Mouse (Mus musculus) brain, adult 10 weeks (tissue): ENCODE results near the gene 1110004F10Rik. TPM values are rescaled to one million over a fixed set of nuclear protein-coding genes. Genes with fewer than 3 reads are reported as not detected.

Source experiments
- polyA plus RNA-seq: library from polyadenylated mRNA; stranded (reverse); fragments of 350-450 nt; fragmentation: Illumina TruSeq; extraction: RNeasy Lipid Tissue Mini Kit (QIAGEN cat#74804); gene quantifications from one replicate; pipeline ENCODE4 v1.2.3, GENCODE M21; 2015; ENCODE audit warnings: low read depth, low replicate concordance

The 1110004F10Rik gene
- polyA plus RNA-seq, result 173 TPM

DNA sequence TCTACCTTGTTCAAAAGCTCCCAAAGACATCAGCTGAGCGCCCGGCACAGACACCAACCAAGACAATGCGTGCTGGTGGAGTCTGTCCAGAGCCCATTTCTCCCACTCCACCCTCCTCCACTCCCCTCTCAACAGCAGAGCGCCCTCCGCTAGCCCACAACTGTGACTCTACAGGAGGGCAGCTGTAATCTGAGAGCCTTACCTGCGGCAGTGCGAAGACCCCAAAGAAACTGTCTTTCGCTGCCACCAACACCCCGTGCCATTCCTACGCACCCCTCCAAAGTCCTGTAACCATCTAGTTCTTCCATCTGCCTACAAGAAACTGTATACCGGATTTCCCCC, at the start of gene 1110004F10Rik:
Gene 1110004F10Rik, plus strand, starts transcription at position 202 of the 342 bp plus-strand sequence.

DNA sequence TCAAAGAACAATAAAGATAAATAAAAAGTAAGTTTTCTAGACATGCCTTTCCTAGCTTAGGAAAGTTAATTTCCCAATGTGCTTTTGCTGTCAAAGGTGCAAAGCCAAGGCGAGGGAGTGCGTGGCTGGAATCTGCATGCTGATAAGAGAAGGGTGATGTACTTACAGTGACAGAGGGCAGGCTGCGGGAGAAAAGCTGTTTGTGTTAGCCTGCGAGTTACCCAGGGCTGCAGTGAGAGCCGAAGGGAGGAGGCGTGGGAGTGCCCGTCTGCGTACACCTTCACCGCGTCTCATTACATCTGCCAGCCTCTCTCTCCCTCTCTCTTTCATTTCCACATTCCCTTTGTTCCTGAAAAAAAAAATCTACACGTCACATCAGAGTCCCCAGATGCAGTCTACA, 686 bp upstream of the 1110004F10Rik start, which contains the start of gene Sox6:
Gene Sox6, minus strand, starts transcription at position 286 of the 400 bp plus-strand sequence.

DNA sequence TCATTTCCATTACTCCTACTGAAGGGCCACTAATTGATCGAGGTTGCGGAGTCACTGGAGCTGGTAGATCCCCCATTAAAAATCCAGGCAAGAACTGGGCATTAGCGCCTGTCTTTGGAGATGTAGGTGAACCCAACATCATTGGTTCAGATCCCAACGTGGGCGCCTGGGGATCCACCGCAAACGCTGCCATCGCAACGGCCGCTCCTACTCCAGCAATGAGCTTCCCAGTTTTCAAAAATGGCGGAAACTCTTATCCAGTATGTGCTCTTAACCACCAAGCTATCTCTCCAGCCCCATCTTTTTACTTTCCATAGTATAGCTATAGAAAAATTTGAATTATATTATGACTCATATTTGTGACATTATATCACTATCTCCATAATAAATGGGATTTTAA, 45.2 kb downstream of the 1110004F10Rik start, which contains the start of gene Gm4353:
Gene Gm4353, minus strand, starts transcription at position 270 of the 400 bp plus-strand sequence.

Other genes with a start within 250 kb of the 1110004F10Rik start
- 10.9 TPM for gene Sox6, start 601 bp upstream of the 1110004F10Rik start, polyA plus RNA-seq
- gene Gm4353, start 45.2 kb downstream of the 1110004F10Rik start, polyA plus RNA-seq, result not detected